Mouse (Mus musculus) adrenal gland, adult 8-10 months (tissue): ENCODE results near the gene Zfp956. TPM values are rescaled to one million over a fixed set of nuclear protein-coding genes. Genes with fewer than 3 reads are reported as not detected.
A peak's percentile ranks its signal among the peaks of the same experiment; 100 is the strongest.
"Not testable (repeated sequence)": the region's sequence is repeated elsewhere in the genome, so short reads cannot be mapped to it uniquely, and the experiment has no call there.

Experiments used
- DNase-seq: peaks from one replicate; pipeline ENCODE4 v3.0.0; 2022
- total RNA-seq, 4 experiments: library from RNA; stranded (reverse); gene quantifications; 2 replicates each; pipeline ENCODE4 v1.2.4; 2022

The Zfp956 gene
- 10 to 100 TPM in 2 of 4 experiments, 1 to 10 TPM in 2; 7.6 to 16.1 (median 11.7) TPM for total RNA-seq

DNA sequence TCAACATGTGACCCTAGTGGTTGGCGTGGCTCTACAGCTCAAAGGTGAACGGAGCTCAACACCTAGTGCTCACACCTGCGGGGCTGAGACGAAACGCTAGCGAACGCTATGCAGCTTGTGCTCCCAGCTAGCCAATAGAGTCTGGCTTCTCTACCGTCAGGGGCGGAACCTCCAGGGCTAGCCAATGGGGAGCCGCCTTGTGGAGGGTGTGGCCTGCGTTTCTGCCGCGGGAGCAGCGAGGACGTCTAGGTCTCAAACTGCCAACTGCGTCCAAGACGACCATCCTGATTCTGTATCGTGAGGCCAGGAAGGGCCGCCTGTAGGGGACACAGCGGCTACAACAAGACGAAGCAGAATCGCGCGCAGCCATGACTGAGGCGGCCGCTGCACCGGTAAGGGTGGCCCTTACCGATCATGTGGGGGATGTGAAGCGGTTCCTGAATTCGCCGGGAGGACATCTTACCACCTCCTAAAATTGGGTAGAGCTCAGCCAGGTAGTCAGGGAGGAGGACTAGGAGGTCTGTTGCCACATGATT is at the start of gene Zfp956:
TSS of gene Zfp956 (plus strand) at position 200 of the 536 bp plus-strand sequence.
- DNase-seq = peak; percentile 92

GRCm38 (mm10) chr6:47903587-47903986 is 49.6 kb upstream of the Zfp956 start:
- DNase-seq = no peak

GRCm38 (mm10) chr6:47904361-47904760 is 48.8 kb upstream of the Zfp956 start:
- DNase-seq = no peak

GRCm38 (mm10) chr6:47904917-47905695 is 48.1 kb upstream of the Zfp956 start:
- no peak for DNase-seq

GRCm38 (mm10) chr6:47906326-47906725 is 46.9 kb upstream of the Zfp956 start:
- no peak for DNase-seq

- DNase-seq = no peak
Observed at GRCm38 (mm10) chr6:47909007-47909406, 44.2 kb upstream of the Zfp956 start.

- DNase-seq = no peak
Observed at GRCm38 (mm10) chr6:47911650-47912049, 41.5 kb upstream of the Zfp956 start.

- no peak for DNase-seq
Observed at GRCm38 (mm10) chr6:47912991-47913390, 40.2 kb upstream of the Zfp956 start.

- DNase-seq = no peak
Observed at GRCm38 (mm10) chr6:47917051-47917450, 36.1 kb upstream of the Zfp956 start.

DNA sequence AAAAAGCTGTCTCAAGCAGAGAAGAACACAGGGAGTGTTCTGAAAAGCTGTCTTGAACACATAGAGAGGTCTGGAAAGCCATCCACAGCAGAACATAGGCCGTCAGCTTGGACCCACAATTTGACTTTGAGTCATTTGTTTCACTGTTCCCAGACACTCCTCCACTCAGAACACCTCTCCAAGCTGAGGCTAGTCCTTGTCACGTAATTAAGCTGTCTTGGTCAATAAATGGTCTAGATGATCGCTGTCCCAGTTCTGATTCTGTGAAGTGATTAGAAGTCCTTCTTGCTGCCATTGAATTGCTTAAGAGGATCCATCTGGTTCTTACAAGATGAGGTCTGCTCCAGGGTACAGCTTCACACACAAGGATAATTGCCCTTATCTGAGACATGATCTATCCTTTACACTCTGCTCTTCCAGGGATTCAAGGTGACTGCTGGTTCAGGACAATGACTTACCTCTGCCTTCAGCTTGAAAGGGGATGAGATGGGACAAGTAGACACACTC is 34.4 kb upstream of the Zfp956 start:
- no peak for DNase-seq

GRCm38 (mm10) chr6:47919646-47920446 is 33.3 kb upstream of the Zfp956 start:
- no peak for DNase-seq

DNA sequence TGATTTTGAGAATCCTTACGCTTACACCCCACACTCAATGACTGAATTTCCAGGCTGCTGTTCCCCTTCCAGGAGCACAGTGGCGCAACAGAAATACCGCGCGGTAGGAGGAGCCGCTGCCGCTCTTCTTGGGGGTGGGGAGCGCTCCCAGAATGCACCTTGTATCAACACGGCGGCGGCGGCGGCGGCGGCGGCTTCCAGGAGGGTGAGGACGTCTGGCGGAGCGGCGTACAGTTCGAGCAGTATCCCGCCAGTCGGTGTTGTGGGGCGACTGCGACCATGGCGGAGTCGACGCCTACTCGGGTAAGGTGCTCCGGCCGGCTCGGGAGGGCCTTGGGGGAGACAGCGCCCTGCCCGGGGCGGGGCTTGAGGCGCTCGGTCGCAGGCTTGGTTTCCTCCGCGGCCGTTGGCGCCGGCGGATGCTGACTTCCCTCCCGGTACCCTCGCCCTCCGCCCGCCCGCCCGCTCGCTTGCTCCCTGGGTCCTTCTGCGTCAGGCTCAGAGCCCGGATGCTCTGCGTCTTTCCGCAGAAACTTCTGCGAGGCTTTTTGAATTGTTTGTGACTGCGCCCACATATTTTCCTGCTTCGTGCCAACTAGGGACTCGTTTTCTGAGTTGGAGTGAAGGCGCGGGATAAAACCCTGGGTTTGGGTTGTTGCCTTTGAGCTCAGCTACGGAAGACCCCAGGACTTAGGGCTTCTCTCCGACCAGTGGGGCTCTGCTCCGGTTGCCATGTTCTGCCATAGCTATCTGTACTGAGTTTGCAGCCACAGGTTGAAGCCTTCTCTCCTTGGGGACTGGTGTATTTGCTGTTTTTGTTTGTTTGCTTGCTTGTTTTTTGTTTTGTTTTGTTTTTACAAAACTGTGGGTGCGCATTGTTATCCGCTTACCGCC is 32.5 kb upstream of the Zfp956 start, which contains the start of gene Zfp212:
TSS of gene Zfp212 (plus strand) at position 30 of the 894 bp plus-strand sequence.
- peak; percentile 80 for DNase-seq

DNA sequence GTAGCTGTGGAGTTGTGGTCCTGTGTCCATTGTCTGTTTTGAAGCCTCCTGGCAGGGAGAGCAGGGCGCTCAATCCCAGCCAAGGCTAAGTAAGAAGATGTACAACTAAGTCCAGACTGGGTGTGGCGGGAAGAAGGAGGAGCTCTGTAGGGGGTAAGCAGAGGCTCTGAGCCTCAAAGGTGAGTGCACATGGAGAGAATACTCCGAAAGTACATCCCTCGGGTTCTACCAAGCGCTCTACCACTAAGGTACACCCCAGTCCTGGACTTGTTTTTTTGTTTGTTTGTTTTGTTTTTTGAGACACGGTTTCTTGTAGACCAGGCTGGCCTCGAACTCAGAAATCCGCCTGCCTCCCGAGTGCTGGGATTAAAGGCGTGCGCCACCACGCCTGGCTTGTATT is 10.7 kb upstream of the Zfp956 start:
- no peak for DNase-seq

DNA sequence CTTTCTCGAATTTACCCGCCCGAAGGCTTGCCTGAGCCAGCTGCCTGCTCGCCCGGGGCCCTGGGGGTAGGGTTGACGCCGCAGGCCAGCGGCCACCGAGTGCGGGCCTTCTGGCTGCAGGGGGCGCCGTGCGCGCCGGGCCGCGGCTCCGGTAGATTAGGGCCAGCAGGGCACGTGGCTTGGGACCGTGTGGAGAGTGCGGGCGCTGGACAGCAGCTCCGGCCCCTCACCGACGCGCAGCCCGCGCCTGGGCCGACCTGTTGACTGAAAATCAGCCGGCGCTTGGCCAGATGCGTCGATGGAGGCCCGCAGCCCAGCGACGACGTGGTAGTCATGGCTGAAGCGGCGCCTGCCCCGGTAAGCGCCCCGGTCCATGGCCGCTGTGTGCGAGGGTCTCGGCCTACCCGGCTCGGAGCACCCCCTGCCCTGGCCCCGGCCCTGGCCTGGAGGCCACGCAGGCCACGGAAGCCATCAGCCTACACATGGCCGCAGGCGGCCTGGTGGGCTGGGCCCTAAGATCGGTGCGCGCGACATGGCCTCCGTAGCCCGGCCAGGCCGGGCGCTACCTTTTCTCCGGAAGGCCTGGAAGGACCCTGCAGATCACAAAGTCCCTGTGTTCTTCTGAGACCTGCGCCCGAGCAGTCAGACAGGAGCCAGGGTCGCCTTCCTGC is 10.0 kb upstream of the Zfp956 start:
- peak; percentile 48 for DNase-seq

- DNase-seq = no peak
Observed at GRCm38 (mm10) chr6:47943721-47944120, 9.5 kb upstream of the Zfp956 start.

DNA sequence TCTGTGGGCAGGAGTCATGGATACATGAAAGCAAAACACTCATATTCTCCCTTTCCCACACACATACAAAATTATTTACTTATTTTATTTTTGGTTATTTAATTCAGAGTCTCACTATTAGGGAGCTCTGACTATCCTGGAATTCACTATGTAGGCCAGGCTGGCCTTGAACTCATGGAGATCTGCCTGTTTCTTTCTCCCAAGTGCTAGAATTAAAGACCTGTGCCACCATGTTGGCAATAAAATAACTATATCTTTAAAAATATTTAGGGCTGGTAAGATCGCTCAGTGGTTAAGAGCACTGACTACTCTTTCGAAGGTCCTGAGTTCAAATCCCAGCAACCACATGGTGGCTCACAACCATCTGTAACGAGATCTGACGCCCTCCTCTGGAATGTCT is 5.8 kb upstream of the Zfp956 start:
- no peak for DNase-seq

DNA sequence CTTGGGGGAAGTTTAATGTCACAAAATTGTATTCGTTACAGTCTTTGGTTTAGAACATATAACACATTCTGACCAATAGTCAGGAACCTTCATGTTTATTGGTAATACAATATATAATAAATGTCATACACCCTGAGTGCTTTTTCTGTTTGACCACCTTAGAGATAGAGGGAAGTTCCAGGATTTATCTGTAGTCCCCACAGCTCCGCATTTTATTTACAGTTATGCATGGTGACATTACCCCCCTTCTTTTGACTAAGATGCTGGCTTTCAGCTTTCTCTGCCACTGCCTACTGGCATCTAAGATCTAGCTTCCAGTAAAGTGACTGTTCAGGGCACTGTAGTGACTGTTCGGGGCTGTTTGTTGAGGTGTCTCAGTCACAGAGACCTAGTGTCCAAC is 1.2 kb downstream of the Zfp956 start:
- no peak for DNase-seq

DNA sequence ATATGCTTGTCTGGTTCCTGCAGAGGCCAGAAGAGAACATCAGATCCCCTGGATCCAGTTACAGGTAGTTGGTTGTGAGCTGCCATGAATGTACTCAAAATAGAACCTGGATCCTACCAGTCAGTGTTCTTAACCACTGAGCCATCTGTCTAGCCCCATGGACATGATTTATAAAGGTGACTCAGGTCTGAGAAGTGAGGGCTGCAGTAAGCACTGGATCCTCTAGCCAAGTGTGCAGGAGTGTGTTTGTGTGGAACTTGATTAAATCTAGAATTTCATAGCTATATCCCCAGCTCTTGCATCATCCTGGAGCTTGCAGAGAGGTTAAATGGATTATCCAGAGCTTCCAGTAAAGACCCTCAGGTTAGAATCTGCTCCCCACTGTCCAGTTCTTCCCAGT is 4.6 kb downstream of the Zfp956 start:
- no peak for DNase-seq

- DNase-seq = no peak
Observed at GRCm38 (mm10) chr6:47960685-47961421, 7.7 kb downstream of the Zfp956 start.

GRCm38 (mm10) chr6:47963051-47963450 is 9.9 kb downstream of the Zfp956 start:
- DNase-seq = peak; percentile 60

DNA sequence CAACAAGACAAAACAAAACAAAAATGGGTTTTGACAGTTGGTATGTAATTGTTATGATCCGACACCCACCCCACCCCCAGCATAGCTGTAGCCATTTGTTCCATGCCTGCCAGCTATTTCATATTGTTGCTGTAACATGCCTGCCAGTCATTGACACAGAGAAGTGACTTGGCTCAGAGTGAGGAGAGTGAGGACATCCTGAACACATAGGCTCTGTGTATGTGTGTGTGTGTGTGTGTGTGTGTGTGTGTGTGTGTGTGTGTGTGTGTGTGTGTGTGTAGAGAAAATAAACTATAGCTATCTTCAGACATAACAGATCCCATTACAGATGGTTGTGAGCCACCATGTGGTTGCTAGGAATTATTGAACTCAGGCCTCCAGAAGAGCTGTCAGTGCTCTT is 15.0 kb downstream of the Zfp956 start:
- not testable (repeated sequence) for DNase-seq
